Comparison of ENCODE assay signal across 8 mouse cellular contexts in genomic region chr19:46623194-46623667, GRCm38 (mm10). TPM values are rescaled to one million over a fixed set of nuclear protein-coding genes. Genes with fewer than 3 reads are reported as not detected.
DNase-seq lines count a peak whose midpoint lies in the region; ATAC-seq lines count a peak whose summit lies in the region.

No protein-coding gene starts in this region.

- 6% methylated on average over 16 of the region's 16 CpGs for WGBS in embryonic facial prominence, embryonic 13.5 days
- 28% methylated on average over 16 of the region's 16 CpGs for WGBS in liver, embryonic 12.5 days (ENCODE audit: insufficient replicate concordance)
- WGBS in neural tube, embryonic 11.5 days: 4% methylated on average over 16 of the region's 16 CpGs

- peak; percentile 35; the same call in 1 of the 2 replicates for ATAC-seq in embryonic facial prominence, embryonic 13.5 days (ENCODE audit: insufficient number of reproducible peaks, insufficient read depth, low FRiP score, low TSS enrichment, low read depth)
- ATAC-seq in liver, embryonic 12.5 days: peak; percentile 28; the same call in 1 of the 2 replicates
- ATAC-seq in neural tube, embryonic 11.5 days (ENCODE audit: insufficient read depth, low FRiP score, low TSS enrichment): peak; percentile 56; the same call in 1 of the 2 replicates

- peak; percentile 60 for DNase-seq in MN1 (ENCODE audit: low spot score)
- peak; percentile 78 to 84 for DNase-seq in heart, postnatal 10 days
- peak; percentile 46 for DNase-seq in neural tube, embryonic 11.5 days (ENCODE audit: low spot score)
- no peak for DNase-seq in frontal cortex, postnatal 36 days (ENCODE audit: low spot score in 2 of 2)
- DNase-seq in left cerebral cortex, postnatal 36 days (ENCODE audit: low spot score in 2 of 2): no peak
- no peak for DNase-seq in urinary bladder, adult 2 months (ENCODE audit: low spot score)

- peak overlapping the region; percentile 29 for H3K4me3 ChIP-seq in embryonic facial prominence, embryonic 13.5 days
- peak overlapping the region; percentile 31 for H3K4me3 ChIP-seq in liver, embryonic 12.5 days
- H3K4me3 ChIP-seq in neural tube, embryonic 11.5 days (ENCODE audit: low read depth, low read length): peak overlapping the region; percentile 19

- H3K27ac ChIP-seq in embryonic facial prominence, embryonic 13.5 days: peak overlapping the region; percentile 83
- H3K27ac ChIP-seq in liver, embryonic 12.5 days: peak overlapping the region; percentile 61
- peak overlapping the region; percentile 77 for H3K27ac ChIP-seq in neural tube, embryonic 11.5 days (ENCODE audit: low read depth, low read length)

- peak overlapping the region; percentile 57 for H3K4me2 ChIP-seq in embryonic facial prominence, embryonic 13.5 days
- H3K4me2 ChIP-seq in liver, embryonic 12.5 days: peak overlapping the region; percentile 53
- peak overlapping the region; percentile 48 for H3K4me2 ChIP-seq in neural tube, embryonic 11.5 days (ENCODE audit: low read depth)

- no peaks in the 10 kb centered on the region for H3K9me3 ChIP-seq in embryonic facial prominence, embryonic 13.5 days
- H3K9me3 ChIP-seq in liver, embryonic 12.5 days (replicated peaks): no peaks in the 10 kb centered on the region
- no peaks in the 10 kb centered on the region for H3K9me3 ChIP-seq in neural tube, embryonic 11.5 days (ENCODE audit: control insufficient read depth, low read length)

- peaks cover 18% of the 10 kb centered on the region for H3K36me3 ChIP-seq in embryonic facial prominence, embryonic 13.5 days
- H3K36me3 ChIP-seq in liver, embryonic 12.5 days: peaks cover 20% of the 10 kb centered on the region
- peaks cover 2% of the 10 kb centered on the region; the same call in 1 of the 2 replicates for H3K36me3 ChIP-seq in neural tube, embryonic 11.5 days (ENCODE audit: control insufficient read depth, insufficient read depth, low read length)

- H3K9ac ChIP-seq in embryonic facial prominence, embryonic 13.5 days: peak overlapping the region; percentile 59
- H3K9ac ChIP-seq in liver, embryonic 12.5 days: no peak overlapping the region
- H3K9ac ChIP-seq in neural tube, embryonic 11.5 days (ENCODE audit: low read length): peak overlapping the region; percentile 33

- intact Hi-C loops in heart, postnatal 10 days (cut with DNase I): loop anchor here (2.0 kb wide), 2 partner anchors 22 to 24 kb away; partner anchors contain the start of gene Wbp1l
- intact Hi-C loops in left cerebral cortex, postnatal 36 days (cut with DNase I): no loop called here

- H3K4me1 ChIP-seq in embryonic facial prominence, embryonic 13.5 days: peaks cover 76% of the 10 kb centered on the region
- H3K4me1 ChIP-seq in liver, embryonic 12.5 days: peaks cover 65% of the 10 kb centered on the region
- peaks cover 47% of the 10 kb centered on the region for H3K4me1 ChIP-seq in neural tube, embryonic 11.5 days (ENCODE audit: control insufficient read depth, insufficient read depth, low read length)

- H3K27me3 ChIP-seq in embryonic facial prominence, embryonic 13.5 days: no peaks in the 10 kb centered on the region
- H3K27me3 ChIP-seq in liver, embryonic 12.5 days (replicated peaks): no peaks in the 10 kb centered on the region
- H3K27me3 ChIP-seq in neural tube, embryonic 11.5 days (ENCODE audit: control insufficient read depth, insufficient read depth, low read length): no peaks in the 10 kb centered on the region

RNA-seq across cellular contexts. Expression of gene Wbp1l, which starts 24.3 kb away (rescaled TPM):
- 41.9 and 42.5 TPM in 2 replicates for polyA plus RNA-seq in embryonic facial prominence, embryonic 13.5 days (2015; fragmentation: Nextera tagmentation; extraction: Ambion mirVana)
- total RNA-seq in heart, postnatal 10 days (2021): 10 to 100 TPM; 65.0 to 75.0 TPM
- polyA plus RNA-seq in liver, embryonic 12.5 days (2016; fragmentation: Nextera tagmentation; extraction: Ambion mirVana): 24.4 and 24.9 TPM in 2 replicates
- 41.6 and 48.8 TPM in 2 replicates for polyA plus RNA-seq in neural tube, embryonic 11.5 days (2014; fragmentation: Nextera tagmentation; extraction: Ambion mirVana)
- total RNA-seq in left cerebral cortex, postnatal 36 days (2021): 10 to 100 TPM; 34.2 to 38.3 TPM
- polyA plus RNA-seq in urinary bladder, adult 2 months (2012; rRNA removed): 60.0 and 70.2 TPM in 2 replicates

RNA-seq across cellular contexts. Expression of gene Cyp17a1, which starts 49.7 kb away (rescaled TPM):
- polyA plus RNA-seq in embryonic facial prominence, embryonic 13.5 days (2015; fragmentation: Nextera tagmentation; extraction: Ambion mirVana): not detected in 2 replicates
- total RNA-seq in heart, postnatal 10 days (2021): not detected
- polyA plus RNA-seq in liver, embryonic 12.5 days (2016; fragmentation: Nextera tagmentation; extraction: Ambion mirVana): 0.06 TPM in 1 of 2 replicates, not detected in the other
- not detected in 2 replicates for polyA plus RNA-seq in neural tube, embryonic 11.5 days (2014; fragmentation: Nextera tagmentation; extraction: Ambion mirVana)
- not detected for total RNA-seq in left cerebral cortex, postnatal 36 days (2021)
- polyA plus RNA-seq in urinary bladder, adult 2 months (2012; rRNA removed): not detected in 2 replicates

RNA-seq across cellular contexts. Expression of gene Sfxn2, which starts 50.1 kb away (rescaled TPM):
- 24.9 and 25.2 TPM in 2 replicates for polyA plus RNA-seq in embryonic facial prominence, embryonic 13.5 days (2015; fragmentation: Nextera tagmentation; extraction: Ambion mirVana)
- total RNA-seq in heart, postnatal 10 days (2021): 1 to 10 TPM; 3.0 to 3.8 TPM
- polyA plus RNA-seq in liver, embryonic 12.5 days (2016; fragmentation: Nextera tagmentation; extraction: Ambion mirVana): 18.5 and 18.9 TPM in 2 replicates
- polyA plus RNA-seq in neural tube, embryonic 11.5 days (2014; fragmentation: Nextera tagmentation; extraction: Ambion mirVana): 12.7 and 14.1 TPM in 2 replicates
- total RNA-seq in left cerebral cortex, postnatal 36 days (2021): 1 to 10 TPM; 4.3 to 7.1 TPM
- polyA plus RNA-seq in urinary bladder, adult 2 months (2012; rRNA removed): 5.8 and 7.5 TPM in 2 replicates

RNA-seq across cellular contexts. Expression of gene Arl3, which starts 50.2 kb away (rescaled TPM):
- polyA plus RNA-seq in embryonic facial prominence, embryonic 13.5 days (2015; fragmentation: Nextera tagmentation; extraction: Ambion mirVana): 192 and 193 TPM in 2 replicates
- 10 to 100 TPM; 32.8 to 33.6 TPM for total RNA-seq in heart, postnatal 10 days (2021)
- 37.2 and 38.4 TPM in 2 replicates for polyA plus RNA-seq in liver, embryonic 12.5 days (2016; fragmentation: Nextera tagmentation; extraction: Ambion mirVana)
- polyA plus RNA-seq in neural tube, embryonic 11.5 days (2014; fragmentation: Nextera tagmentation; extraction: Ambion mirVana): 123 and 131 TPM in 2 replicates
- 100 to 1,000 TPM; 112 to 120 TPM for total RNA-seq in left cerebral cortex, postnatal 36 days (2021)
- 93.7 and 103 TPM in 2 replicates for polyA plus RNA-seq in urinary bladder, adult 2 months (2012; rRNA removed)

Comparison
In these comparisons a context has a peak if more than half of its experiments do, and no peak if none do; other contexts are left out.
1. DNase-seq: peak in MN1 (single experiment), heart, postnatal 10 days (2 of 2) and neural tube, embryonic 11.5 days (single experiment); none in frontal cortex, postnatal 36 days (0 of 2), left cerebral cortex, postnatal 36 days (0 of 2) and urinary bladder, adult 2 months (single experiment).
2. Peak in every context shown above with its lines, with median percentiles within 50 percentile points of each other: ATAC-seq, H3K27ac ChIP-seq, H3K4me2 ChIP-seq and H3K4me3 ChIP-seq.